Mouse (Mus musculus): ENCODE measurements at regions not wholly inside any gene's neighbourhood (a gene's known extent, or its start where the extent isn't known, plus 50 kb on each side); places are given as distances from the start of the nearest gene placed in this dataset.

DNA sequence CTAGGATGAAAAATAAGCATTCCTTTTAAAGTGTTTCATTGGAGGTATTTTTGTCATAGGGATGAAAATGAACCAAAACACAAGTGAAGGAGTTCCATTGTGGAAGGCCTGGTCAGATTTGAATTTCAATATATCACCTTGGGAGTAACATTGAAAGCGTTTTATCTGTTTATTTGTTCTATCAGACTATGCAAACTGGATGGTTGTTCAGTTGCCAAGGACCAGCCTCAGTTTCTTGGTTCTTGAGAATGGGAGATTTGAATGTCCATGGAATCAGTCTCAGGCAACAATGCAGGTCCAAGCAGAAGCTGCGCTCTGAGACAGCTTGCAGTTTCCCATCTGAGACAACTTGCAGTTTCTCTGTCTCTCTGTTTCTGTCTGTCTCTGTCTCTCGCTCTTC is 211.0 kb upstream of the Pfkp start:
- TF ChIP-seq EP300 (IDR thresholded peaks at IDR 0.05) (no peak), CTCF (IDR thresholded peaks at IDR 0.05) (no peak)

Data from lung, postnatal 0 days (tissue).